ENCODE assay signal across 30 mouse cellular contexts in the genomic region with DNA sequence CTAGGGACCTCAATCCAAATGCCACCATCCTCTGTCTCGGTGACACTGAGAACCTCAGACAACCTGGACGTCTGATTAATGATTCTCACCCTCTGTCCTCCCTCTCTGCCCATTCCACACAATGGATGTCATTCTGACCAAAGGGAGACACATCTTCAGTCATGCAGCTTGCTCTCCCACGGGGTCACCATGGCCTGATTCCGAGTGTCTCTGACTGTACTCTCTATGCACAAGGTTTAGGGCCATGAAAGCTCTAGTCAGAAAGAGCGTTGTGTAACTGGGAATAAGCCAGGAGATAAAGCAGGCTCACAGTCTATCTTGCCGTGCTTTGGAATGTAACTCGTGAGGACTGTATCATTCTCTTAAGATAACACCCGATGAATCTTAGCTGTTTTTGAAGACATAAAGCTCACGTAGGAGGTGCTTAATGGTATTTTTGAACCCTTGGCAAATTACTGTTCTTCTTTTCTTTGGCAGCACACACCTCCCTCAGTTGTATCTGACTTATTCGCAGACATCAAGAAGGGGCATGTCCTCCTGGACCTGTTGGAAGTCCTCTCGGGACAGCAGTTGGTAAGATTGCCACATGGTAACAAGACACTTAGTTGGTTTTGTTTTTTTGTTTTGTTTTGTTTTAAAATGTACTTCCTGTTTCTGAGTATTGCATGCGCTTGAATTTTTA.
A peak's percentile ranks its signal among the peaks of the same experiment; 100 is the strongest.
DNase-seq lines count a peak whose midpoint lies in the region; ATAC-seq lines count a peak whose summit lies in the region.
"Had no signal": no experiment of that assay in that cellular context is flagged by ENCODE, and none has a peak within 500 bp of the region (broad histone marks: within the 10 kb centered on the region; RNA-seq: fewer than 3 reads in every experiment).

No protein-coding gene starts in this region.

- H3K4me3 ChIP-seq in embryonic facial prominence, embryonic 14.5 days (ENCODE audit: low read depth, low read length): no peak overlapping the region
- H3K4me3 ChIP-seq in embryonic facial prominence, embryonic 10.5 days: no peak overlapping the region
- H3K4me3 ChIP-seq in heart, embryonic 15.5 days: no peak overlapping the region
- H3K4me3 ChIP-seq: forebrain, embryonic 10.5 days; forebrain, embryonic 15.5 days; intestine, embryonic 15.5 days; layer of hippocampus, adult 2 months; left cerebral cortex, adult 2 months; limb, embryonic 12.5 days; liver, embryonic 15.5 days; midbrain, embryonic 13.5 days; neural tube, embryonic 13.5 days had no signal

- ATAC-seq in embryonic facial prominence, embryonic 14.5 days (ENCODE audit: low read depth): no peak
- ATAC-seq in heart, embryonic 15.5 days (replicated peaks; ENCODE audit: insufficient number of reproducible peaks, insufficient read depth, low FRiP score, low read depth): no peak; the same call in 1 of the 2 replicates
- ATAC-seq: activated CD4-positive, CD25-positive, alpha-beta regulatory T cell, adult 4 months; forebrain, embryonic 15.5 days; hindbrain, postnatal 0 days; intestine, embryonic 15.5 days; lung, postnatal 0 days; midbrain, embryonic 13.5 days had no signal

- H3K36me3 ChIP-seq in embryonic facial prominence, embryonic 14.5 days (ENCODE audit: control insufficient read depth, insufficient read depth, low read length): 0 out of 2 replicates have a peak, but pooled peaks cover 3% of the 10 kb centered on the region
- H3K36me3 ChIP-seq in embryonic facial prominence, embryonic 10.5 days (replicated peaks): peaks cover 48% of the 10 kb centered on the region
- H3K36me3 ChIP-seq in heart, embryonic 15.5 days: peaks cover 3% of the 10 kb centered on the region; the same call in 1 of the 2 replicates
- H3K36me3 ChIP-seq: intestine, embryonic 15.5 days; liver, embryonic 15.5 days had no signal

- intact Hi-C loops in heart, postnatal 14 days (cut with DNase I): loop anchor here (10.0 kb wide), 1 partner anchor 65 kb away; a partner anchor contains a TSS

- DNase-seq in embryonic facial prominence, embryonic 14.5 days (ENCODE audit: low spot score): no peak
- DNase-seq in embryonic facial prominence, embryonic 10.5 days (ENCODE audit: low spot score): no peak
- DNase-seq in heart, postnatal 14 days: no peak
- DNase-seq in ovary, adult 18-20 months (ENCODE audit: low spot score): peak; percentile 77
- no peak for DNase-seq in ovary, postnatal 10 days (ENCODE audit: low spot score)
- peak; percentile 84 for DNase-seq in testis, postnatal 14 days (ENCODE audit: low spot score)
- DNase-seq: adrenal gland, adult 2 months; cerebellum, adult 2 months; cerebellum, postnatal 25 days; gastrocnemius, postnatal 25 days; kidney, adult 2 months; kidney, postnatal 36 days; right cerebral cortex, adult 18-20 months; spleen, adult 18-20 months; thymus, postnatal 14 days had no signal

- H3K4me2 ChIP-seq in embryonic facial prominence, embryonic 14.5 days (ENCODE audit: low read depth, low read length): no peak overlapping the region
- H3K4me2 ChIP-seq in heart, embryonic 15.5 days: 0 out of 2 replicates have a peak overlapping the region, but pooled peaks have one; percentile 9
- H3K4me2 ChIP-seq: forebrain, embryonic 15.5 days; intestine, embryonic 15.5 days; limb, embryonic 12.5 days; liver, embryonic 15.5 days; midbrain, embryonic 13.5 days; neural tube, embryonic 13.5 days had no signal

- H3K9ac ChIP-seq in embryonic facial prominence, embryonic 14.5 days (ENCODE audit: low read depth, low read length): no peak overlapping the region
- no peak overlapping the region for H3K9ac ChIP-seq in heart, embryonic 15.5 days
- H3K9ac ChIP-seq: forebrain, embryonic 15.5 days; intestine, embryonic 15.5 days; limb, embryonic 12.5 days; liver, embryonic 15.5 days; midbrain, embryonic 13.5 days; neural tube, embryonic 13.5 days had no signal

- no peaks in the 10 kb centered on the region for H3K27me3 ChIP-seq in embryonic facial prominence, embryonic 14.5 days (replicated peaks; ENCODE audit: control insufficient read depth, insufficient read depth, low read length)
- no peaks in the 10 kb centered on the region for H3K27me3 ChIP-seq in embryonic facial prominence, embryonic 10.5 days (replicated peaks; ENCODE audit: low read depth, poor library complexity, severe bottlenecking)
- H3K27me3 ChIP-seq in heart, embryonic 15.5 days: no peaks in the 10 kb centered on the region
- H3K27me3 ChIP-seq: CH12.LX; forebrain, embryonic 15.5 days; intestine, embryonic 15.5 days; limb, embryonic 12.5 days; liver, embryonic 15.5 days; midbrain, embryonic 13.5 days; neural tube, embryonic 13.5 days had no signal

- 0 out of 2 replicates have a peak, but pooled peaks cover 4% of the 10 kb centered on the region for H3K9me3 ChIP-seq in embryonic facial prominence, embryonic 14.5 days (ENCODE audit: control insufficient read depth, low read length)
- no peaks in the 10 kb centered on the region for H3K9me3 ChIP-seq in embryonic facial prominence, embryonic 10.5 days
- H3K9me3 ChIP-seq in heart, embryonic 15.5 days (replicated peaks): 0 out of 2 replicates have a peak, but pooled peaks cover 3% of the 10 kb centered on the region
- H3K9me3 ChIP-seq: forebrain, embryonic 10.5 days; forebrain, embryonic 15.5 days; intestine, embryonic 15.5 days; limb, embryonic 12.5 days; liver, embryonic 15.5 days; midbrain, embryonic 13.5 days; neural tube, embryonic 13.5 days had no signal

- peaks cover under 1% of the 10 kb centered on the region; the same call in 1 of the 2 replicates for H3K4me1 ChIP-seq in embryonic facial prominence, embryonic 14.5 days (ENCODE audit: control insufficient read depth, insufficient read depth, low read length)
- H3K4me1 ChIP-seq in embryonic facial prominence, embryonic 10.5 days: peaks cover 6% of the 10 kb centered on the region
- peaks cover 34% of the 10 kb centered on the region for H3K4me1 ChIP-seq in heart, embryonic 15.5 days (replicated peaks)
- H3K4me1 ChIP-seq: intestine, embryonic 15.5 days; liver, embryonic 15.5 days had no signal

- WGBS in embryonic facial prominence, embryonic 14.5 days: 78% methylated on average over 12 of the region's 12 CpGs
- 86% methylated on average over 12 of the region's 12 CpGs for WGBS in embryonic facial prominence, embryonic 10.5 days
- WGBS in heart, embryonic 15.5 days: 32% methylated on average over 12 of the region's 12 CpGs

- peak overlapping the region; percentile 28; the same call in 1 of the 2 replicates for H3K27ac ChIP-seq in embryonic facial prominence, embryonic 14.5 days (replicated peaks; ENCODE audit: low read depth, low read length)
- H3K27ac ChIP-seq in embryonic facial prominence, embryonic 10.5 days (replicated peaks): no peak overlapping the region
- peak overlapping the region; percentile 50 for H3K27ac ChIP-seq in heart, embryonic 15.5 days
- H3K27ac ChIP-seq: forebrain, embryonic 10.5 days; forebrain, embryonic 15.5 days; hindbrain, postnatal 0 days; intestine, embryonic 15.5 days; layer of hippocampus, adult 2 months; left cerebral cortex, adult 2 months; limb, embryonic 12.5 days; liver, embryonic 15.5 days; macrophage; midbrain, embryonic 13.5 days; neural tube, embryonic 13.5 days had no signal

Comparison
In these comparisons a context has a peak if more than half of its experiments do, and no peak if none do; other contexts are left out.
1. DNase-seq: peak in ovary, adult 18-20 months (single experiment) and testis, postnatal 14 days (single experiment); none in embryonic facial prominence, embryonic 14.5 days (single experiment), embryonic facial prominence, embryonic 10.5 days (single experiment), heart, postnatal 14 days (0 of 2) and ovary, postnatal 10 days (single experiment).